Mouse (Mus musculus): ENCODE measurements around the gene Olfr1123.

DNA sequence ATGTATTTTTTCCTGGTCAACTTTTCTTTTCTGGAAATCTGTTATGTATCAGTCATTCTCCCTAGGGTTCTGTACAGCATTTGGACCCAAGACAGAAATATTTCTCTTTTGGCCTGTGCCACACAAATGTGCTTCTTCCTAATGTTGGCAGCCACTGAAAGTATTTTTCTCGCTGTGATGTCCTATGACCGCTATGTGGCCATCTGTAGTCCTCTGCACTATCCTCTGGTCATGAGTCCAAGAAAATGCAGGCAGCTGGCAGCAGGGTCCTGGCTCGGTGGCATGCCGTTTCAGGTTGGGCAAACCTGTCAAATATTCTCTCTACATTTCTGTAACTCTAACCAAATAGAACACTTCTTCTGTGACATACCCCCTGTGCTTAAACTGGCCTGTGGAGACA is 44.7 kb upstream of the Olfr1123 start:
- TF ChIP-seq POLR2A (IDR thresholded peaks at IDR 0.05; ENCODE audit: insufficient read depth, low read depth, low read length) (no peak), CTCF (IDR thresholded peaks at IDR 0.05; ENCODE audit: insufficient read depth, low read depth, low read length) (no peak)
